Mouse (Mus musculus) megakaryocyte, embryonic 14.5 days (primary cell): ENCODE data around the gene Grk6.

Source experiments
- FLI1 ChIP-seq: IDR thresholded peaks from 2 replicates; pipeline ENCODE4 v1.6.1; 2012; ENCODE audit warnings: low read length, inconsistent platforms, mixed read lengths
- GATA1 ChIP-seq: IDR thresholded peaks from 3 replicates; pipeline ENCODE4 v1.6.1; 2012; ENCODE audit warnings: mixed read lengths, low read length, inconsistent platforms, borderline replicate concordance

DNA sequence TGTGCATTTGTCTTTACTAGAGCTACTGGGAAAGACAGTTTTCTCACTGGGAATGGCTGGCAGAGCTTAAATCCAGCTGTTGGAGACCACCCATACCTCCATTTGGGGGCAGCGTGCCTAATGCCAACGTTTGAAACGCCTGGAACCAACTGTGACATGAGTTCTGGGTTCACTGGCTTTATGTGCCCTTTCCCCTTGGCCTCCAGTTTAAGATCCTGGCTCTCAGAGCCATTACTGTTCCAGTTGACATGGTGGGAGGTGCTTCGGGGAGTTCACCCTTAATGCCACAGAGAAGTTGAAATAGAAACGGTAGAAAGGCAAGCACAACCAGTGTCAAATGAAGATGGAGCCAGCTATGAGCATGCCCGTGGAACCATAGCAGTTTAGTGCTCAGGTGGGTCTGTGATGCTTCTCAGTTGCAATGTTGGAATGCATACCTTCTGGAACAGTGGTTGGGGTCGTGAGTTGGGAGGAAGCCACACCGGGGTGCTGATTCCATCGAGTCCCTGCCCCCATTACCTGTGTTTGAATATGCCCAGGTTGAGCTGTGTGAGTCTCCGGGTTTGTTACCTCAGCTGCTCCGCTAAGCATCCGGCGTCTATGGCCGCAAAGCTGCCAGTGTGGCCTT lies 18.6 kb downstream of the Grk6 start:
- TF ChIP-seq GATA1 (no peak), FLI1 (no peak)
